Mouse (Mus musculus): Measurements from ENCODE around the gene Sik1. TPM values are rescaled to one million over a fixed set of nuclear protein-coding genes. Genes with fewer than 3 reads are reported as not detected.

Sik1 gene
- polyA plus RNA-seq, 1 experiment from 2014 or later: 16.2 TPM

GRCm38 (mm10) chr17:31852782-31853447 lies 2.7 kb downstream of the Sik1 start:
- H3K36me3 ChIP-seq (ENCODE audit: control insufficient read depth, insufficient read depth, low read length): peaks cover 29% of the 10 kb centered on the region
- H3K4me2 ChIP-seq (ENCODE audit: low read length): peak overlapping the region; percentile 47
- H3K4me1 ChIP-seq (ENCODE audit: control insufficient read depth, insufficient read depth, low read depth, low read length): peaks cover 26% of the 10 kb centered on the region
- no peak for ATAC-seq
- H3K4me3 ChIP-seq (ENCODE audit: low read length): no peak overlapping the region; the same call in 1 of the 2 replicates
- no peak overlapping the region for H3K27ac ChIP-seq (ENCODE audit: low read depth, low read length)
- H3K9ac ChIP-seq (ENCODE audit: low read depth, low read length): no peak overlapping the region
- H3K27me3 ChIP-seq (replicated peaks; ENCODE audit: control insufficient read depth, insufficient read depth, low read length): no peaks in the 10 kb centered on the region
- no peaks in the 10 kb centered on the region for H3K9me3 ChIP-seq (ENCODE audit: control insufficient read depth, low read length)
- 60% methylated on average over 12 of the region's 12 CpGs for WGBS

- no peaks in the 10 kb centered on the region for H3K9me3 ChIP-seq (ENCODE audit: control insufficient read depth, low read length)
- H3K4me2 ChIP-seq (ENCODE audit: low read length): no peak overlapping the region
- peaks cover 38% of the 10 kb centered on the region for H3K36me3 ChIP-seq (ENCODE audit: control insufficient read depth, insufficient read depth, low read length)
- no peak overlapping the region; the same call in 1 of the 2 replicates for H3K9ac ChIP-seq (ENCODE audit: low read depth, low read length)
- H3K27me3 ChIP-seq (replicated peaks; ENCODE audit: control insufficient read depth, insufficient read depth, low read length): no peaks in the 10 kb centered on the region
- no peak for ATAC-seq
- 88% methylated on average over 6 of the region's 6 CpGs for WGBS
- H3K27ac ChIP-seq (ENCODE audit: low read depth, low read length): no peak overlapping the region
- peaks cover 26% of the 10 kb centered on the region for H3K4me1 ChIP-seq (ENCODE audit: control insufficient read depth, insufficient read depth, low read depth, low read length)
- no peak overlapping the region for H3K4me3 ChIP-seq (ENCODE audit: low read length)
Observed at GRCm38 (mm10) chr17:31851816-31852476, 3.7 kb downstream of the Sik1 start.

GRCm38 (mm10) chr17:31850457-31850980 lies 5.1 kb downstream of the Sik1 start:
- WGBS: 89% methylated on average over 17 of the region's 17 CpGs
- Histone ChIP-seq H3K9ac (ENCODE audit: low read depth, low read length) (no peak overlapping the region), H3K4me1 (ENCODE audit: control insufficient read depth, insufficient read depth, low read depth, low read length) (peaks cover 19% of the 10 kb centered on the region), H3K4me2 (ENCODE audit: low read length) (no peak overlapping the region), H3K4me3 (ENCODE audit: low read length) (no peak overlapping the region), H3K27ac (ENCODE audit: low read depth, low read length) (no peak overlapping the region), H3K9me3 (ENCODE audit: control insufficient read depth, low read length) (no peaks in the 10 kb centered on the region), H3K27me3 (replicated peaks; ENCODE audit: control insufficient read depth, insufficient read depth, low read length) (no peaks in the 10 kb centered on the region), H3K36me3 (ENCODE audit: control insufficient read depth, insufficient read depth, low read length) (peaks cover 47% of the 10 kb centered on the region)
- no peak for ATAC-seq

GRCm38 (mm10) chr17:31846970-31847369 lies 8.6 kb downstream of the Sik1 start:
- no peak overlapping the region for H3K27ac ChIP-seq (ENCODE audit: low read depth, low read length)
- H3K27me3 ChIP-seq (replicated peaks; ENCODE audit: control insufficient read depth, insufficient read depth, low read length): no peaks in the 10 kb centered on the region
- 90% methylated on average over 13 of the region's 13 CpGs for WGBS
- no peaks in the 10 kb centered on the region for H3K9me3 ChIP-seq (ENCODE audit: control insufficient read depth, low read length)
- H3K36me3 ChIP-seq (ENCODE audit: control insufficient read depth, insufficient read depth, low read length): peaks cover 50% of the 10 kb centered on the region
- ATAC-seq: no peak
- no peak overlapping the region for H3K4me2 ChIP-seq (ENCODE audit: low read length)
- peaks cover 4% of the 10 kb centered on the region; the same call in 1 of the 2 replicates for H3K4me1 ChIP-seq (ENCODE audit: control insufficient read depth, insufficient read depth, low read depth, low read length)
- H3K4me3 ChIP-seq (ENCODE audit: low read length): no peak overlapping the region
- no peak overlapping the region for H3K9ac ChIP-seq (ENCODE audit: low read depth, low read length)

- Histone ChIP-seq H3K9ac (ENCODE audit: low read depth, low read length) (no peak overlapping the region), H3K4me2 (ENCODE audit: low read length) (no peak overlapping the region), H3K27me3 (replicated peaks; ENCODE audit: control insufficient read depth, insufficient read depth, low read length) (no peaks in the 10 kb centered on the region), H3K27ac (ENCODE audit: low read depth, low read length) (no peak overlapping the region), H3K9me3 (ENCODE audit: control insufficient read depth, low read length) (no peaks in the 10 kb centered on the region), H3K4me1 (ENCODE audit: control insufficient read depth, insufficient read depth, low read depth, low read length) (no peaks in the 10 kb centered on the region), H3K4me3 (ENCODE audit: low read length) (no peak overlapping the region), H3K36me3 (ENCODE audit: control insufficient read depth, insufficient read depth, low read length) (peaks cover 50% of the 10 kb centered on the region)
- no peak for ATAC-seq
- 80% methylated on average over 9 of the region's 9 CpGs for WGBS
Observed at GRCm38 (mm10) chr17:31846352-31846751, 9.3 kb downstream of the Sik1 start.

- Histone ChIP-seq H3K9ac (ENCODE audit: low read depth, low read length) (no peak overlapping the region), H3K4me2 (ENCODE audit: low read length) (no peak overlapping the region), H3K4me1 (ENCODE audit: control insufficient read depth, insufficient read depth, low read depth, low read length) (no peaks in the 10 kb centered on the region), H3K36me3 (ENCODE audit: control insufficient read depth, insufficient read depth, low read length) (peaks cover 30% of the 10 kb centered on the region), H3K27me3 (replicated peaks; ENCODE audit: control insufficient read depth, insufficient read depth, low read length) (no peaks in the 10 kb centered on the region), H3K9me3 (ENCODE audit: control insufficient read depth, low read length) (no peaks in the 10 kb centered on the region), H3K27ac (ENCODE audit: low read depth, low read length) (no peak overlapping the region), H3K4me3 (ENCODE audit: low read length) (no peak overlapping the region)
- ATAC-seq: no peak
- whole genome bisulfite sequencing: 81% methylated on average over 1 of the region's 1 CpGs
Observed at GRCm38 (mm10) chr17:31843891-31844290, 11.7 kb downstream of the Sik1 start.

- Histone ChIP-seq H3K27me3 (replicated peaks; ENCODE audit: control insufficient read depth, insufficient read depth, low read length) (no peaks in the 10 kb centered on the region), H3K36me3 (ENCODE audit: control insufficient read depth, insufficient read depth, low read length) (peaks cover 23% of the 10 kb centered on the region), H3K4me1 (ENCODE audit: control insufficient read depth, insufficient read depth, low read depth, low read length) (no peaks in the 10 kb centered on the region), H3K9ac (ENCODE audit: low read depth, low read length) (no peak overlapping the region), H3K27ac (ENCODE audit: low read depth, low read length) (no peak overlapping the region), H3K4me2 (ENCODE audit: low read length) (no peak overlapping the region), H3K4me3 (ENCODE audit: low read length) (no peak overlapping the region), H3K9me3 (ENCODE audit: control insufficient read depth, low read length) (no peaks in the 10 kb centered on the region)
- WGBS: 90% methylated on average over 12 of the region's 12 CpGs
- no peak for ATAC-seq
Observed at GRCm38 (mm10) chr17:31842930-31843822, 12.4 kb downstream of the Sik1 start.

- Histone ChIP-seq H3K9ac (ENCODE audit: low read depth, low read length) (no peak overlapping the region), H3K4me2 (ENCODE audit: low read length) (no peak overlapping the region), H3K27me3 (replicated peaks; ENCODE audit: control insufficient read depth, insufficient read depth, low read length) (no peaks in the 10 kb centered on the region), H3K27ac (ENCODE audit: low read depth, low read length) (no peak overlapping the region), H3K4me1 (ENCODE audit: control insufficient read depth, insufficient read depth, low read depth, low read length) (no peaks in the 10 kb centered on the region; the same call in 1 of the 2 replicates), H3K9me3 (ENCODE audit: control insufficient read depth, low read length) (no peaks in the 10 kb centered on the region), H3K36me3 (ENCODE audit: control insufficient read depth, insufficient read depth, low read length) (peaks cover 12% of the 10 kb centered on the region), H3K4me3 (ENCODE audit: low read length) (no peak overlapping the region)
- WGBS: 66% methylated on average over 18 of the region's 18 CpGs
- ATAC-seq: no peak
Observed at GRCm38 (mm10) chr17:31841842-31842611, 13.6 kb downstream of the Sik1 start.

All from hindbrain, embryonic 16.5 days (tissue).